Mouse (Mus musculus) gastrocnemius, adult 2 months (tissue): Measurements from ENCODE around the gene Nit1. TPM values are rescaled to one million over a fixed set of nuclear protein-coding genes. Genes with fewer than 3 reads are reported as not detected.
"Not testable (repeated sequence)": the region's sequence is repeated elsewhere in the genome, so short reads cannot be mapped to it uniquely, and the experiment has no call there.

ENCODE experiments used
- DNase-seq: peaks from one replicate; pipeline ENCODE4 v3.0.0; 2022
- H3K27ac ChIP-seq: fragments of 200-600 bp; 2 replicates; pipeline ENCODE4 v1.8.1; 2022; ENCODE audit warnings: mild to moderate bottlenecking
- H3K4me3 ChIP-seq: fragments of 200-600 bp; 2 replicates; pipeline ENCODE4 v1.8.1; 2022; ENCODE audit warnings: mild to moderate bottlenecking, moderate library complexity
- CTCF ChIP-seq: fragments of 200-600 bp; IDR thresholded peaks from 2 replicates; pipeline ENCODE4 v1.8.1; 2022; ENCODE audit warnings: antibody characterized with exemption, mild to moderate bottlenecking, moderate library complexity
- intact Hi-C: fragments of 180-260 bp; cut with DNase I; formaldehyde crosslinking; loops from one replicate; pipeline ENCODE4 v1.15.1; 2025
- total RNA-seq, 2 experiments: library from RNA; stranded (reverse); gene quantifications; 2 replicates each; pipeline ENCODE4 v1.2.3; 2021

Gene Nit1
- total RNA-seq, 2 experiments from 2014 or later: 29.4 to 30.4 TPM

DNA sequence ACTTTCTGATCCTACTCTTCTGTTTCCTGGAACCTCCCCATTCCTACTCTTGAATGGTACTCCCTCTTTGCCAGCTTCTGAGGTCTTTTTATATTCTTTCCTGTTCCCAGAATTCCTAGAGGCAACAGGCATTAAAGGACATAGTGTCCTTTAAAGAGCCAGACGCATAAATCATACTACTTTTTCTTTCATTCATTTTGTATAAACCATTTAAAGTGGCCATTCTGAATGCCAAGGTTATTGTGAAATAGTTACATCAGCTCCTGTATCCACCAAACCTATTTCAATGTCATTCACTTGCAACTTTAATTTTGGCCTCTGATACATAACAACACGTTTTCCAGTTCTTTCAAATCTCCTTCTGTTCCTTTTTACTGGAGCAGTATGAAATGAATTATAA lies 36.1 kb downstream of the Nit1 start:
- Histone ChIP-seq H3K27ac (no peak overlapping the region), H3K4me3 (no peak overlapping the region)
- intact Hi-C loops: no loop called here
- DNase-seq: no peak
- TF ChIP-seq CTCF: no peak

- intact Hi-C loops, H3K4me3 ChIP-seq, DNase-seq: not testable (repeated sequence)
- H3K27ac ChIP-seq: peak overlapping the region; percentile 65
These were observed 39.3 kb downstream of the Nit1 start for GRCm38 (mm10) chr1:171306157-171306556.

DNA sequence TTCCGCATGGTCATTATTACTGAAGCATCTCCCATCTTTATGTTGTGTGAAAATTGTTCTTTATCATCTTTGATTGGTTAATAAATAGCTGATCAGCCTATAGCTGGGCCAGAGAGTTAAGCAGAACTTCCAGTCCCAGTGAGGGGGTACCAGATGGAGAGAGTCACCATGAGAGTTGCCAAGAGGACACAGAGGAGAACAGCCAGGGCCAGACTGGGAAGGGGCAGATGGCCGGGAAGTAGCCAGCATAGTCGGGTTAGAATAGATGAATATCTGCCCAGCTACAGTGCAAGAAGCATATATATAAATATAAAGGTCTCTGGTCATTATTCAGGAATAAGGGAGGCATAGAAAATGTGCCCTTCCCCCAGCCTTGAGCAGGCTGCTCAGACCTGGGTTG lies 47.2 kb downstream of the Nit1 start:
- TF ChIP-seq CTCF: no peak
- no peak overlapping the region for H3K27ac ChIP-seq
- intact Hi-C loops: no loop called here
- DNase-seq: no peak
- H3K4me3 ChIP-seq: no peak overlapping the region

- no peak for DNase-seq
- Histone ChIP-seq H3K27ac (peak overlapping the region; percentile 100), H3K4me3 (peak overlapping the region; percentile 94)
- intact Hi-C loops: loop anchor here (2.0 kb wide), 1 partner anchor 34 kb away; the partner anchor contains the start of gene Dedd
- no peak for TF ChIP-seq CTCF
These were observed 50.4 kb downstream of the Nit1 start for GRCm38 (mm10) chr1:171295063-171295402.

DNA sequence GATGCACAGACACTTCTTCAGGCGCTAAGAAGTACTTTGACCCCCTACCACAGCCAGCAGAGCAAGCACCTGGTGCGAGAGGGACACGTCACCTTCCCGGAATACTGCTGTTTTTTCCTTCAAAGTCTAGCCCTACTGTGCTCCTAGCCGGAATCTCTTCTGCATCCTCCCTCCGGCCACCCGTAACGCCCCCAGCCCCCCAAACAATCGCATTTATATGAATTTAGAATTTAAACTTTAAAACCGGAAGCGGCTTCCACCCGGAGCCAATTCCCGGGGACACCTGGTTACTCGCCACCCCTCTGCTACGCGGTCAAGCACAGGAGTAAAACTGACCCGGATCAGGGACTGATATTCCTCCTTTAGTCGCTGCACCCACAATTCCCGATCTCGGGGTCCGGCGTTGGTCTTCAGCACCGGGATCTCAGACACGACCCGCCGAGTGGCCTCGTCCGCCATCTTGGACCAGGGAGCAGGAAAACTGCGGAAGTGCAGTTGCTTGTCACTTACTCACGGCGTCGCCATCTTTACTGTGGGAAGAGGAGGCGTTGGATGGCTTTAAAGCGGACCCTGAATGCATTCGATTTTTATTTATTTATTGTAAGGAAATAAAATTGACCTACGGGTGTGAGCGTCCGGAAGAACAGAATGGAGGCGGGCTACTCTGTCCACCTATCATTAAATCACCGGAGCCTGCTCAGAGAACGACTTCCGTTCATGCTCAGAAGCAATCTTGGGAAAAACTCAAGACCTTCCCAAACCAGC lies 51.0 kb downstream of the Nit1 start, which contains the start of gene Ufc1:
Ufc1 (minus strand) TSS at position 727 of the 765 bp plus-strand sequence.
- H3K27ac ChIP-seq: peak within 1 kb of the TSS; percentile 100
- peak within 1 kb of the TSS; percentile 94 for H3K4me3 ChIP-seq
- intact Hi-C loops: loop anchor here (2.0 kb wide), 1 partner anchor 34 kb away; the partner anchor contains the start of gene Dedd
- peak; percentile 40; the same call in 1 of the 2 replicates for TF ChIP-seq CTCF
- peak; percentile 87 for DNase-seq

GRCm38 (mm10) chr1:171293906-171294297 lies 51.5 kb downstream of the Nit1 start:
- H3K27ac ChIP-seq: peak overlapping the region; percentile 100
- intact Hi-C loops: loop anchor here (2.0 kb wide), 1 partner anchor 35 kb away; the partner anchor contains the start of gene Dedd
- no peak for TF ChIP-seq CTCF
- DNase-seq: no peak
- peak overlapping the region; percentile 94 for H3K4me3 ChIP-seq

- no peak for TF ChIP-seq CTCF
- no peak for DNase-seq
- intact Hi-C loops: no loop called here
- peak overlapping the region; percentile 100 for H3K27ac ChIP-seq
- peak overlapping the region; percentile 94 for H3K4me3 ChIP-seq
These were observed 52.1 kb downstream of the Nit1 start for GRCm38 (mm10) chr1:171293351-171293750.

GRCm38 (mm10) chr1:171288328-171288727 lies 57.1 kb downstream of the Nit1 start:
- Histone ChIP-seq H3K27ac (peak overlapping the region; percentile 92), H3K4me3 (peak overlapping the region; percentile 92)
- intact Hi-C loops: loop anchor here (10.0 kb wide), 1 partner anchor 174 kb away; the partner anchor contains the start of gene Cfap126
- no peak for TF ChIP-seq CTCF
- no peak for DNase-seq

Other genes with a start within 250 kb of the Nit1 start
- 1 to 10 TPM in 1 of 2 experiments, under 1 TPM in 1; 0.75 to 1.8 TPM for gene Cfap126, start 231.7 kb downstream of the Nit1 start, total RNA-seq
- 100 to 1,000 TPM; 635 to 909 TPM for gene Sdhc, start 195.0 kb downstream of the Nit1 start, total RNA-seq
- gene Mpz, start 194.9 kb downstream of the Nit1 start, total RNA-seq: 10 to 100 TPM; 24.7 to 27.7 TPM
- gene Pcp4l1, start 149.4 kb downstream of the Nit1 start, total RNA-seq: 10 to 100 TPM; 58.3 to 75.0 TPM
- gene Nr1i3, start 131.7 kb downstream of the Nit1 start, total RNA-seq: not detected
- gene Tomm40l, start 123.1 kb downstream of the Nit1 start, total RNA-seq: 10 to 100 TPM; 43.2 to 56.3 TPM
- under 1 TPM in 1 of 2 experiments, not detected in 1; 0.59 TPM for gene Apoa2, start 120.6 kb downstream of the Nit1 start, total RNA-seq
- gene Fcer1g, start 111.3 kb downstream of the Nit1 start, total RNA-seq: 1 to 10 TPM; 2.5 to 6.1 TPM
- gene Adamts4, start 95.2 kb downstream of the Nit1 start, total RNA-seq: under 1 TPM; 0.15 to 0.73 TPM
- gene Ndufs2, start 94.3 kb downstream of the Nit1 start, total RNA-seq: 1,000 to 10,000 TPM; 1,014 to 1,063 TPM
- 10 to 100 TPM; 12.1 to 12.5 TPM for gene B4galt3, start 75.3 kb downstream of the Nit1 start, total RNA-seq
- 1 to 10 TPM; 7.9 to 8.6 TPM for gene Ppox, start 64.5 kb downstream of the Nit1 start, total RNA-seq
- 10 to 100 TPM; 15.8 to 18.7 TPM for gene Usp21, start 57.7 kb downstream of the Nit1 start, total RNA-seq
- gene Ufc1, start 50.6 kb downstream of the Nit1 start, total RNA-seq: 10 to 100 TPM; 84.3 to 93.2 TPM
- 10 to 100 TPM; 32.4 to 35.5 TPM for gene Dedd, start 16.5 kb downstream of the Nit1 start, total RNA-seq
- gene Pfdn2, start within 50 bp of the Nit1 start, total RNA-seq: 100 to 1,000 TPM in 1 of 2 experiments, 10 to 100 TPM in 1; 93.2 to 101 TPM
- gene Klhdc9, start 15.2 kb upstream of the Nit1 start, total RNA-seq: not detected
- gene Nectin4, start 24.5 kb upstream of the Nit1 start, total RNA-seq: under 1 TPM in 1 of 2 experiments, not detected in 1; 0.06 TPM
- gene Arhgap30, start 43.3 kb upstream of the Nit1 start, total RNA-seq: under 1 TPM; 0.38 to 0.73 TPM
- gene Usf1, start 65.7 kb upstream of the Nit1 start, total RNA-seq: 10 to 100 TPM; 29.9 to 36.8 TPM
- gene Tstd1, start 73.2 kb upstream of the Nit1 start, total RNA-seq: under 1 TPM; 0.84 to 0.92 TPM
- 1 to 10 TPM; 4.2 to 6.0 TPM for gene F11r, start 91.9 kb upstream of the Nit1 start, total RNA-seq
- gene Alyref2, start 157.8 kb upstream of the Nit1 start, total RNA-seq: 1 to 10 TPM; 1.3 to 1.7 TPM
- gene Itln1, start 189.6 kb upstream of the Nit1 start, total RNA-seq: not detected
- under 1 TPM; 0.10 to 0.11 TPM for gene Cd244a, start 213.5 kb upstream of the Nit1 start, total RNA-seq